Mouse (Mus musculus) limb, embryonic 11.5 days (tissue): ENCODE measurements around the gene Olfr1437. TPM values are rescaled to one million over a fixed set of nuclear protein-coding genes. Genes with fewer than 3 reads are reported as not detected.
"Not testable (repeated sequence)": the region's sequence is repeated elsewhere in the genome, so short reads cannot be mapped to it uniquely, and the experiment has no call there.

Experiments used
- ATAC-seq: fragments of 200-750 bp; cut with Nextera tagmentation; 2 replicates; pipeline ENCODE4 v1.8.0; 2017; ENCODE audit warnings: low read depth; ENCODE audit not compliant: insufficient number of reproducible peaks, low FRiP score, low TSS enrichment
- DNase-seq: peaks from one replicate; pipeline ENCODE4 v3.0.0-alpha.2; 2015; ENCODE audit warnings: low spot score
- H3K27ac ChIP-seq: fragments of 300-500 bp; sonication (generic); replicated peaks from 2 replicates; pipeline ENCODE4 v1.5.1; 2014; ENCODE audit warnings: low read depth, mild to moderate bottlenecking, low read length
- H3K27me3 ChIP-seq: fragments of 300-500 bp; sonication (generic); 2 replicates; pipeline ENCODE4 v1.6.1; 2014; ENCODE audit warnings: mild to moderate bottlenecking, low read length, mixed read lengths; ENCODE audit not compliant: control insufficient read depth, insufficient read depth
- H3K36me3 ChIP-seq: fragments of 300-500 bp; sonication (generic); 2 replicates; pipeline ENCODE4 v1.6.1; 2014; ENCODE audit warnings: mild to moderate bottlenecking, low read length, moderate library complexity, mixed read lengths; ENCODE audit not compliant: control insufficient read depth, insufficient read depth
- H3K4me1 ChIP-seq: fragments of 300-500 bp; sonication (generic); 2 replicates; pipeline ENCODE4 v1.6.1; 2014; ENCODE audit warnings: low read length, mixed read lengths; ENCODE audit not compliant: control insufficient read depth, insufficient read depth
- H3K4me2 ChIP-seq: fragments of 300-500 bp; sonication (generic); 2 replicates; pipeline ENCODE4 v1.6.1; 2014; ENCODE audit warnings: low read depth, mild to moderate bottlenecking, moderate library complexity; ENCODE audit not compliant: severe bottlenecking
- H3K4me3 ChIP-seq: fragments of 300-500 bp; sonication (generic); 2 replicates; pipeline ENCODE4 v1.5.1; 2014; ENCODE audit warnings: low read depth, low read length
- H3K9ac ChIP-seq: fragments of 300-500 bp; sonication (generic); 2 replicates; pipeline ENCODE4 v1.6.1; 2014; ENCODE audit warnings: mild to moderate bottlenecking, low read length
- H3K9me3 ChIP-seq: fragments of 300-500 bp; sonication (generic); 2 replicates; pipeline ENCODE4 v1.6.1; 2016; ENCODE audit warnings: low read length; ENCODE audit not compliant: control insufficient read depth
- WGBS: fragments of 180-500 bp; shearing (Covaris S2); extraction: QIAGEN DNeasy Blood & Tissue Kit; methylation state at CpG from one replicate; pipeline ENCODE4 v1.1.7; 2014; 5-methylcytosine and 5-hydroxymethylcytosine counted together
- polyA plus RNA-seq: library from polyadenylated mRNA; unstranded; fragments of >200 nt; fragmentation: Nextera tagmentation; extraction: Ambion mirVana; gene quantifications from 2 replicates; pipeline ENCODE4 v1.2.1, GENCODE M21; 2014

The Olfr1437 gene
- polyA plus RNA-seq = not detected in 2 replicates

DNA sequence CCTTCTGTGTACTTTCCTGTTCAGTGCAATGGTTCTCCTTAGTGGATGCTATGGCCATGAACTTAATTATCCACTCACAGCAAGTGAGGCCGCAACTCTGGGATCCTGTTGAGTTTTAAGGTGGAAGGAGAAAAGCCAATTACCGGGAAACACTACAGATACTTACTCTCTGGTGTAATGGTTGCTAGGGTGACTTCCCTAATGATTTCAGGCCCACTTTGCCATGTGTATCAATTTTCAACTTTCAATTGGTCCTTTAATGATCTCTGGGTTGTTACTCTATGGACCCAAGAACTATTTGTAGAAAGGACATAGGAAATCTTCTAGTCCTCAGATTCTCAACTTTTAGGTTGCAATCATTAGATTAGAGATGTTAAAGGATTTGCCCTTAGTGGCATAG lies at the start of gene Olfr1437:
TSS of gene Olfr1437 (minus strand) at position 101 of the 400 bp plus-strand sequence.
- H3K36me3 ChIP-seq = no peaks in the 10 kb centered on the region
- no peaks in the 10 kb centered on the region for H3K27me3 ChIP-seq
- no peaks in the 10 kb centered on the region for H3K4me1 ChIP-seq
- 53% methylated on average over 2 of the region's 2 CpGs for WGBS
- no peak within 1 kb of the TSS for H3K4me2 ChIP-seq
- H3K4me3 ChIP-seq = no peak within 1 kb of the TSS
- no peak within 1 kb of the TSS for H3K9ac ChIP-seq
- no peak within 1 kb of the TSS for H3K27ac ChIP-seq
- no peaks in the 10 kb centered on the region for H3K9me3 ChIP-seq
- DNase-seq = no peak
- no peak for ATAC-seq

DNA sequence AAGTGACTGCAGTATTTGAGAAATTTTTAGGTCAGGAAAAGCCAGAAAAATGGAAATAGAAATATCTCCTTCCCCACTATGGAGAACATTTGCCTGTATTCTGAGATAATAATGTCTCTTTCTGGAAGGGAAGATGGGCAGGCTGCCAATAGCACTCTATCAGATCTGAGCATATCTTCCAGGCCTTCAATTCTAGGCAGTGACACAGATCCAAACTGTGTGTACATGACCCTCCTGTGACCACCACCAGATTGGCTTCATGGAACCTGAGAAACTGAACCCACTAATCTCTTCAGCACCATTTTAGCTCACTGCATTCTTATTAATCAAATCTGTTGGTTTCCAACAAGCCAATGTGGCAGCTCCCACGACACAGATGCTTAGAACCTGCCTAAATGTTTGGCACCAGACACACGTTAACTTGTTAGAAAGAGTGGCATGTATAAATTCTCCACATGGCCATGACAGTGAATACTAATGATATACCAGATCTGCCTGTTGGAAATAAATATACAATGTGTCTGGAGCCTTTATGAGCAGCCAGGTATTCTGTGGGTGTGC lies 49.6 kb upstream of the Olfr1437 start:
- no peaks in the 10 kb centered on the region for H3K4me1 ChIP-seq
- DNase-seq (no peak), ATAC-seq (no peak)
- no peak overlapping the region for H3K4me2 ChIP-seq
- H3K27ac ChIP-seq = no peak overlapping the region
- no peaks in the 10 kb centered on the region for H3K36me3 ChIP-seq
- no peaks in the 10 kb centered on the region for H3K9me3 ChIP-seq
- H3K9ac ChIP-seq = no peak overlapping the region
- H3K27me3 ChIP-seq = no peaks in the 10 kb centered on the region
- no peak overlapping the region for H3K4me3 ChIP-seq
- WGBS = 84% methylated on average over 2 of the region's 2 CpGs

DNA sequence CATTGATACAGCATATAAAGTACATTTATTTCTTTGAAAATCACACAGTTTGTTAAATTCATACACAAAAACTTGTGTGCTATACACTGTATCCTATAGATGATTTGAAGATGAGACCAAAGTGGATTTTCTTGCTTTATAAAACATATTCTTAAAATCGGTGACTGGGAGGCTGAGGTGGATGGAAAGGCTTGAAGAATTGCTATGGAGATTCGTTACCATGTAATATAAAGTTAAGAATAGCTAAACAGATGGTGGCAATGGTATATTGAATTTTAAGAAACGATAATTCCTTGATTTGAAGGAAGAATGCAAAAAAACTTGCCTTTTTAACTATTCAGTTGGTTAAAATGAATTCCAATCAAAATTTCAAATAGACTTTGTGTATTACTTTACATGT lies 48.1 kb upstream of the Olfr1437 start:
- Histone ChIP-seq H3K27me3 (no peaks in the 10 kb centered on the region), H3K9me3 (no peaks in the 10 kb centered on the region), H3K4me3 (no peak overlapping the region), H3K27ac (no peak overlapping the region), H3K36me3 (no peaks in the 10 kb centered on the region), H3K9ac (no peak overlapping the region), H3K4me1 (no peaks in the 10 kb centered on the region), H3K4me2 (no peak overlapping the region)
- DNase-seq (no peak), ATAC-seq (no peak)
- 78% methylated on average over 3 of the region's 3 CpGs for WGBS

DNA sequence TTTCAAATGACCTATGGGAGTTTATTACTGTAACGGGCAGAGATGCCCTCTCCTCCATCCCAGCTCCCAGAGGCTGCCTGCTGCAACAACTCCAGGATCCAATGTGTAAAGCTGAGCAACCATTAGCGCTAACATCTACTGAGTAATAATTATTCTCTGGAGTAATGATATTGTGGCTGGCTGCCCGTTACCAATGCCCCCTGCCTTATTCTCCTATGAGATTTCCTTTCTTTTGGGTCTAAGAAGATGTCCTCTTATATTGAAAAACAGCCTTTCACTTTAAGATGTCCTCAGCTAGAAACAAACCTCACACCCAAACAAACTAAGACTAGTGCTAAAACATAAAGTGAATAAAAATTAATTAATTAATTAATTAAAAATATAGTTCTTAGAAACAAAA lies 10.9 kb upstream of the Olfr1437 start, which contains the start of gene Olfr1438-ps1:
TSS of gene Olfr1438-ps1 (minus strand) at position 101 of the 400 bp plus-strand sequence.
- Histone ChIP-seq H3K36me3 (no peaks in the 10 kb centered on the region), H3K9me3 (no peaks in the 10 kb centered on the region), H3K4me3 (no peak within 1 kb of the TSS), H3K4me1 (no peaks in the 10 kb centered on the region), H3K9ac (no peak within 1 kb of the TSS), H3K27me3 (no peaks in the 10 kb centered on the region), H3K27ac (no peak within 1 kb of the TSS), H3K4me2 (no peak within 1 kb of the TSS)
- WGBS = 82% methylated on average over 3 of the region's 3 CpGs
- DNase-seq (no peak), ATAC-seq (no peak)

DNA sequence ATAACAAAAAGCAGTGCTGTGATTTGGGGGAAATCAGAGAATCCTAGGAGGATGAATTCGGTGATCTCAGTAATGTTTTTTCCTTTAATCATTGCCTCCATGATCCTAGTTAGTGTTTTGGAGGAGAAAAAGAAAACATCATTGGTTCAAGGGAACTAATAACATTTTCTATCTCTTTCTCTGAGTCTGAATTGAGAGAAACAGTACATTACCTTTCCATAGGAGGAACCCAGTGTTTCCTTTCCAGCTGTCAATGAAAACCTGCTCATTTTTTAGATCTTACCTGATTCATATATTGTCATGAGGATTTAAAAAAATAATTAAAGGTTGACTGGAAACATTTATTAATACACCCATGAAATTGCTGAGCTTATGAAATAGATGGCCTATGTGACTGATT lies 25.9 kb downstream of the Olfr1437 start, which contains the start of gene Olfr1436:
TSS of gene Olfr1436 (minus strand) at position 101 of the 400 bp plus-strand sequence.
- H3K27me3 ChIP-seq, H3K9me3 ChIP-seq, H3K36me3 ChIP-seq, H3K4me1 ChIP-seq, ATAC-seq, DNase-seq, H3K9ac ChIP-seq, H3K27ac ChIP-seq, H3K4me2 ChIP-seq, H3K4me3 ChIP-seq: not testable (repeated sequence)
- WGBS = 85% methylated on average over 1 of the region's 1 CpGs

DNA sequence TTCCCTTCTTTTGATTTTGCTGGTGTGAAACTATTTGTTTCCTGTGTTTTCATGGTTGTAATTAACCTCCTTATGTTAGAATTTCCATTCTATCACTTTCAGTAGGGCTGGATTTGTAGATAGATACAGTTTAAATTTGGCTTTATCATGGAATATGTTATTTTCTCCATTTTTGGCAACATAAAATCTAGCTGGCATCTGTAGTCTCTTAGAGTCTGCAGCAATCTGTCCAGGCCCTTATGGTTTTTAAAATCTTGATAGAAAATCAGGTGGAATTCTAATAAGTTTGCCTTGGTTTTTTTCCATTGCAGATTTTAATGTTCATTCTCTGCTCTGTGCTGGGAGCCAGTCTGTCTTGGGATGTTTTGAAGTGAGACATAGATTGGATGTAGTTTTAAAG lies 31.9 kb downstream of the Olfr1437 start:
- H3K4me2 ChIP-seq = no peak overlapping the region
- no peaks in the 10 kb centered on the region for H3K4me1 ChIP-seq
- no peak overlapping the region for H3K9ac ChIP-seq
- H3K36me3 ChIP-seq = no peaks in the 10 kb centered on the region
- no peak for DNase-seq
- no peaks in the 10 kb centered on the region for H3K27me3 ChIP-seq
- H3K27ac ChIP-seq = no peak overlapping the region
- no peak for ATAC-seq
- H3K4me3 ChIP-seq = no peak overlapping the region
- no peaks in the 10 kb centered on the region for H3K9me3 ChIP-seq

DNA sequence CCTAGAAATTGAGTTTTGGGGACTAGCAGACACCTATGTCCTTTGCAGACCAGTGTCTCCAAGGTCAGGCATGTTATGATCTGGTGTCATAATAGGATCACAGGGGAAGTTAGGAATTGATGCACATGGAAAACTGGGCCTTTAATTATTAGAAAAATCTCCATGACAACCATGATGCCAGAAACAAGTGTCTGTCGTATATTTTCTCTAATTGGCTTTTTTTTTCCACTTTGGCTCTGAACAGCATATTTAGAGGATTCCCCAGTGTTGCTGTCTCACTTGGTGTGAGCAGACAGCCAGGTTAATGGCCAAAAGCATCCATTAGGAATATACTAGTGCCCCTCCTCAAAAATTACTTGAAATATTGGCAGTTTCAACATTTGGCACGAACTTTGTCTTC lies 45.3 kb downstream of the Olfr1437 start, which contains the start of gene Olfr1434:
TSS of gene Olfr1434 (plus strand) at position 301 of the 400 bp plus-strand sequence.
- no peak within 1 kb of the TSS for H3K27ac ChIP-seq
- no peak for ATAC-seq
- no peak within 1 kb of the TSS for H3K4me2 ChIP-seq
- H3K4me3 ChIP-seq = no peak within 1 kb of the TSS
- no peak for DNase-seq
- no peaks in the 10 kb centered on the region for H3K4me1 ChIP-seq
- no peak within 1 kb of the TSS for H3K9ac ChIP-seq
- no peaks in the 10 kb centered on the region for H3K36me3 ChIP-seq
- H3K27me3 ChIP-seq = no peaks in the 10 kb centered on the region
- 68% methylated on average over 2 of the region's 2 CpGs for WGBS
- no peaks in the 10 kb centered on the region for H3K9me3 ChIP-seq
